Mouse (Mus musculus) kidney, postnatal 0 days (tissue): ENCODE data around the gene Eif3m. TPM values are rescaled to one million over a fixed set of nuclear protein-coding genes. Genes with fewer than 3 reads are reported as not detected.
"Not testable (repeated sequence)": the region's sequence is repeated elsewhere in the genome, so short reads cannot be mapped to it uniquely, and the experiment has no call there.

Experiments
- ATAC-seq: fragments of 200-750 bp; cut with Nextera tagmentation; replicated peaks from 2 replicates; pipeline ENCODE4 v1.8.0; 2017; ENCODE audit warnings: low read depth, moderate number of reproducible peaks, moderate TSS enrichment, moderate library complexity; ENCODE audit not compliant: low FRiP score
- DNase-seq: peaks from one replicate; pipeline ENCODE4 v3.0.0-alpha.2; 2016; ENCODE audit warnings: low spot score
- H3K27ac ChIP-seq: fragments of 300-500 bp; sonication (generic); 2 replicates; pipeline ENCODE4 v1.5.1; 2014; ENCODE audit warnings: mild to moderate bottlenecking
- H3K27me3 ChIP-seq: fragments of 300-500 bp; sonication (generic); 2 replicates; pipeline ENCODE4 v1.6.1; 2014; ENCODE audit warnings: low read length, mixed read lengths; ENCODE audit not compliant: insufficient read depth
- H3K36me3 ChIP-seq: fragments of 300-500 bp; sonication (generic); 2 replicates; pipeline ENCODE4 v1.6.1; 2014; ENCODE audit warnings: low read length, mixed read lengths; ENCODE audit not compliant: insufficient read depth
- H3K4me1 ChIP-seq: fragments of 300-500 bp; sonication (generic); replicated peaks from 2 replicates; pipeline ENCODE4 v1.6.1; 2014; ENCODE audit warnings: antibody characterized with exemption, low read length, mixed read lengths; ENCODE audit not compliant: insufficient read depth
- H3K4me2 ChIP-seq: fragments of 300-500 bp; sonication (generic); 2 replicates; pipeline ENCODE4 v1.6.1; 2014; ENCODE audit warnings: mild to moderate bottlenecking, low read length, moderate library complexity, mixed read lengths
- H3K4me3 ChIP-seq: fragments of 300-500 bp; sonication (generic); replicated peaks from 2 replicates; pipeline ENCODE4 v1.5.1; 2014; ENCODE audit warnings: low read depth, low read length
- H3K9ac ChIP-seq: fragments of 300-500 bp; sonication (generic); 2 replicates; pipeline ENCODE4 v1.6.1; 2014; ENCODE audit warnings: low read depth, low read length
- H3K9me3 ChIP-seq: fragments of 300-500 bp; sonication (generic); replicated peaks from 2 replicates; pipeline ENCODE4 v1.6.1; 2016; ENCODE audit warnings: low read length, inconsistent platforms, mixed read lengths
- CTCF ChIP-seq: IDR thresholded peaks from 2 replicates; pipeline ENCODE4 v1.5.1; 2016; ENCODE audit warnings: antibody characterized with exemption, low read depth, mild to moderate bottlenecking, moderate library complexity
- WGBS: fragments of 180-500 bp; shearing (Covaris S2); extraction: QIAGEN DNeasy Blood & Tissue Kit; methylation state at CpG from one replicate; pipeline ENCODE4 v1.1.7; 2014; 5-methylcytosine and 5-hydroxymethylcytosine counted together
- polyA plus RNA-seq: library from polyadenylated mRNA; unstranded; fragments of >200 nt; fragmentation: Nextera tagmentation; extraction: Ambion mirVana; gene quantifications from 2 replicates; pipeline ENCODE4 v1.2.1, GENCODE M21; 2015

Gene Eif3m
- polyA plus RNA-seq, 1 experiment from 2014 or later: 416 TPM

GRCm38 (mm10) chr2:105028806-105029205, 11.9 kb upstream of the Eif3m start:
- Histone ChIP-seq H3K27ac (no peak overlapping the region), H3K27me3 (no peaks in the 10 kb centered on the region), H3K9me3 (no peaks in the 10 kb centered on the region), H3K36me3 (no peaks in the 10 kb centered on the region), H3K4me1 (no peaks in the 10 kb centered on the region), H3K4me3 (no peak overlapping the region), H3K9ac (no peak overlapping the region), H3K4me2 (no peak overlapping the region)
- no peak for TF ChIP-seq CTCF
- ATAC-seq (no peak), DNase-seq (no peak)
- 59% methylated on average over 5 of the region's 5 CpGs for WGBS

GRCm38 (mm10) chr2:105026950-105027695, 10.2 kb upstream of the Eif3m start:
- 31% methylated on average over 22 of the region's 22 CpGs for WGBS
- no peaks in the 10 kb centered on the region for H3K27me3 ChIP-seq
- no peaks in the 10 kb centered on the region for H3K36me3 ChIP-seq
- no peak overlapping the region for H3K4me3 ChIP-seq
- DNase-seq (peak; percentile 82), ATAC-seq (0 out of 2 replicates have a peak, but pooled peaks have one; percentile 41)
- no peak overlapping the region for H3K9ac ChIP-seq
- H3K4me2 ChIP-seq: no peak overlapping the region; the same call in 1 of the 2 replicates
- no peaks in the 10 kb centered on the region for H3K9me3 ChIP-seq
- no peaks in the 10 kb centered on the region for H3K4me1 ChIP-seq
- H3K27ac ChIP-seq: peak overlapping the region; percentile 57
- no peak for TF ChIP-seq CTCF

- not testable (repeated sequence) for H3K4me1 ChIP-seq, ATAC-seq, H3K36me3 ChIP-seq, H3K4me2 ChIP-seq, DNase-seq, H3K27ac ChIP-seq, H3K9me3 ChIP-seq, H3K9ac ChIP-seq, H3K4me3 ChIP-seq, H3K27me3 ChIP-seq
- 73% methylated on average over 11 of the region's 12 CpGs for WGBS
Measured at GRCm38 (mm10) chr2:105025610-105026009, 8.7 kb upstream of the Eif3m start.

GRCm38 (mm10) chr2:105023815-105024214, 6.9 kb upstream of the Eif3m start:
- H3K27ac ChIP-seq: peak overlapping the region; percentile 39
- H3K4me3 ChIP-seq: no peak overlapping the region
- TF ChIP-seq CTCF: no peak
- no peaks in the 10 kb centered on the region for H3K27me3 ChIP-seq
- no peaks in the 10 kb centered on the region for H3K36me3 ChIP-seq
- 25% methylated on average over 4 of the region's 4 CpGs for whole genome bisulfite sequencing
- no peaks in the 10 kb centered on the region for H3K9me3 ChIP-seq
- DNase-seq: peak; percentile 80
- no peak overlapping the region for H3K9ac ChIP-seq
- no peak overlapping the region for H3K4me2 ChIP-seq
- H3K4me1 ChIP-seq: 0 out of 2 replicates have a peak, but pooled peaks cover 7% of the 10 kb centered on the region
- ATAC-seq: peak; percentile 53

GRCm38 (mm10) chr2:105023031-105023615, 6.2 kb upstream of the Eif3m start:
- no peak for TF ChIP-seq CTCF
- H3K27me3 ChIP-seq: no peaks in the 10 kb centered on the region
- H3K27ac ChIP-seq: peak overlapping the region; percentile 39
- no peaks in the 10 kb centered on the region for H3K9me3 ChIP-seq
- 0 out of 2 replicates have a peak, but pooled peaks cover 7% of the 10 kb centered on the region for H3K4me1 ChIP-seq
- ATAC-seq: peak; percentile 44; the same call in 1 of the 2 replicates
- DNase-seq: peak; percentile 91
- no peak overlapping the region for H3K4me2 ChIP-seq
- 25% methylated on average over 6 of the region's 6 CpGs for WGBS
- no peaks in the 10 kb centered on the region for H3K36me3 ChIP-seq
- H3K4me3 ChIP-seq: no peak overlapping the region
- H3K9ac ChIP-seq: no peak overlapping the region

GRCm38 (mm10) chr2:105021836-105022235, 5.0 kb upstream of the Eif3m start:
- Histone ChIP-seq H3K27me3 (no peaks in the 10 kb centered on the region), H3K4me2 (no peak overlapping the region), H3K4me1 (peaks cover 7% of the 10 kb centered on the region; the same call in 1 of the 2 replicates), H3K27ac (no peak overlapping the region), H3K9ac (no peak overlapping the region), H3K36me3 (no peaks in the 10 kb centered on the region), H3K9me3 (no peaks in the 10 kb centered on the region), H3K4me3 (no peak overlapping the region)
- TF ChIP-seq CTCF: no peak
- DNase-seq: no peak
- ATAC-seq: no peak
- WGBS: 87% methylated on average over 2 of the region's 2 CpGs
